Mouse (Mus musculus): ENCODE results near the gene Sox6. TPM values are rescaled to one million over a fixed set of nuclear protein-coding genes. Genes with fewer than 3 reads are reported as not detected.

The Sox6 gene
- polyA plus RNA-seq, 1 experiment from 2014 or later: 84.4 TPM

DNA sequence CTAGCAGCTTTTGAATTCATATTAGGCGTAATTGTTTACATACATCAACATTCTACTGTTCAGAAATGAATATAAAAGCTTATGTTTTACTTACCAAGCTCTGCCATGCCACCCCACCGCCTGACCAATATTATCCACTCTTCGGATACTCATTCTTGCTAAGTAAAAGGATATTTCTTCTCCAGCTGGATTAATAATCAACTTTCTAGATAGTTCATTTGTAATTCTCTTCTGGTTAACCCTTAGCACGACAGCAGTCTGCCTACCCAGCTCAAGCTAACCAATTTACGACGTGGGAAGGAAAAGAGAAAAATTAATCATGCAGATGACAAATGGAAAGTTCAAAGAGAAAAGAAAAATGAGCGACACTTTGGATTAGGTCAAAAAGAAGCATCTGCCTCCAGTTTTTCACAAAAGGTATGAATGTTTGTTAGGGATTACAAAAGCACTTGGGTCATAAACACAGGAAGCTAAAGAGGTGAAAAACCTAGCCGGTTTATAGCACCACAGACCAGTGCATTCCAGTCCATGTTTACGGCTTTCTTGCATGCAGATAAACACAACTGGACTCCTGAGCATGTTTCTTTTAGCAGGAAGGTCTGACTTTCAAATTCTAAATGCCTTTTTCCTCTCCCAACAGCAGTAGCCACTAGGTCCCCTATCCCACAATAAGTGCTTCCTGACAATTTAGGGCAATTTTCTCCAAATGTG, 178.8 kb downstream of the Sox6 start:
- 60% methylated on average over 9 of the region's 9 CpGs for WGBS (ENCODE audit: insufficient replicate concordance)
- no peaks in the 10 kb centered on the region for H3K27me3 ChIP-seq
- no peak overlapping the region for H3K4me3 ChIP-seq (replicated peaks)
- no peaks in the 10 kb centered on the region for H3K9me3 ChIP-seq (replicated peaks)
- H3K4me1 ChIP-seq (replicated peaks): peaks cover 5% of the 10 kb centered on the region; the same call in 1 of the 2 replicates
- no peak for ATAC-seq (ENCODE audit: insufficient read depth)
- H3K4me2 ChIP-seq: no peak overlapping the region
- H3K27ac ChIP-seq (replicated peaks): no peak overlapping the region
- H3K9ac ChIP-seq: no peak overlapping the region
- no peaks in the 10 kb centered on the region for H3K36me3 ChIP-seq (replicated peaks)

DNA sequence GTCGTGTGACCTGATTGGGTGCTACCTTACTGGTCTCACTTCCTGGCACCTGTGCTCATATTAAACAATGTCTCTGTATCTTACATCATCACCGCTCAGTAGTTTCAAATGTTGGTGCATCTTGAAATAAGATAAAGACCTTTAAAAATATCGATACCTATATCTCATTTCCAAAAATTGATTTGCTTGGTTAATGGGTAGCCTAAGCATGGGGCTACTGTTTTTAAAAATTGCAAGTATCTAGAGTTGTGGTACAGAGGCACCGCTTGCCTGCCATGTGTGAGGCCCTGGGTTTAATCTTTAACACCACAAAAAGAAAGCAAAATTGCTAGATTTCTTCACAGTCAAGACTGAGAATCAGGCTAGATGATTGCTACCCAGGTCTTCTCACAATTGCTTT, 187.5 kb downstream of the Sox6 start:
- WGBS (ENCODE audit: insufficient replicate concordance): 79% methylated on average over 4 of the region's 4 CpGs
- Histone ChIP-seq H3K4me2 (no peak overlapping the region), H3K4me1 (replicated peaks) (peaks cover 9% of the 10 kb centered on the region), H3K27me3 (no peaks in the 10 kb centered on the region), H3K9ac (no peak overlapping the region), H3K4me3 (replicated peaks) (no peak overlapping the region), H3K9me3 (replicated peaks) (no peaks in the 10 kb centered on the region), H3K36me3 (replicated peaks) (no peaks in the 10 kb centered on the region), H3K27ac (replicated peaks) (no peak overlapping the region)
- no peak for ATAC-seq (ENCODE audit: insufficient read depth)

DNA sequence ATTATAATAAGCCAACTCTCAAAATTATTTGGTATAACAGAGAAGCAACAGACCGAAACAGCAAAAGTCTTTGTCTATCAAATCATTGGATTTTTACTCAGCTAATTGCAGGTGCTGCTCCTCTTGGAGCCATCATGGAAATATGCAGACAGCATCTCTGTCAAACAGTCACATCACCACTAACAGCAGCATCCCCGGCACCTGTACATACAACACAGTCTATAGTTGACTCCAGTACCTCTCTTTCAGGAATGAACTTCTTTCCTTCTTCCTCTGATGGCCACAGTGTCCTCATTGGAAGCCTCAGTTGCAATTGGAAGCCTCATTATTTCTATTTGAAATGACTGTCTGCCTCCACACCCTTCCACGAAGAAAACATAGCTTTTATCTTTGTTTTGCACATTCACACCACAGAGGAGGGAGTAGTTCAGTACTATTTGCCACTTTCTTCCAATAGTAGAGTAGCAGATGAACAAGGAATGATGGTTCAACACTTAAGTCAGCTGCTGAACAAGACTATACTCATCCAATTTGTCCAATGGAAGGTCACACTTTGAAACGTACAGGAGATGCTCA, 192.7 kb downstream of the Sox6 start:
- Histone ChIP-seq H3K4me2 (peak overlapping the region; percentile 56), H3K27me3 (no peaks in the 10 kb centered on the region), H3K27ac (replicated peaks) (peak overlapping the region; percentile 97), H3K9ac (peak overlapping the region; percentile 66), H3K4me1 (replicated peaks) (peaks cover 29% of the 10 kb centered on the region), H3K36me3 (replicated peaks) (no peaks in the 10 kb centered on the region), H3K4me3 (replicated peaks) (peak overlapping the region; percentile 66), H3K9me3 (replicated peaks) (no peaks in the 10 kb centered on the region)
- 26% methylated on average over 4 of the region's 4 CpGs for WGBS (ENCODE audit: insufficient replicate concordance)
- peak; percentile 77 for ATAC-seq (ENCODE audit: insufficient read depth)

DNA sequence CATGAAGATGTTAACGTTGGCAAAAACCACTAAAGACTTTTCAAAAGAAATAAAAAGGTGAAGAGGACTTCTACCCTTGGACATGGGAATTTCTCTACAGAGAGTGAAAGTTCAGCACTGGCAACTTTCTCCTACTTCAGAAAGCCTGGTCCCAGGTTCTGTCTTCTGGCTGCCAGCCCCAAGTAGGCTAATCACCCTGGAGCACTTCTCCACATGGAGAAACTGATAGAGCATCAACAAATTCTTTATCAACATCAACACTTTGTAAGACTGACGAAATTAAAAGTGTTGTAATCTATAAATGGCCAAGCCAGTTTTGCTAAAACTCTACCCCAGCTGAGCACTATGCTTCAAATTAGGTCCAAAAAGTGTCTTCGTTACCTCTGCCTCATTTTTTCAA, 193.7 kb downstream of the Sox6 start:
- WGBS (ENCODE audit: insufficient replicate concordance): 25% methylated on average over 3 of the region's 3 CpGs

DNA sequence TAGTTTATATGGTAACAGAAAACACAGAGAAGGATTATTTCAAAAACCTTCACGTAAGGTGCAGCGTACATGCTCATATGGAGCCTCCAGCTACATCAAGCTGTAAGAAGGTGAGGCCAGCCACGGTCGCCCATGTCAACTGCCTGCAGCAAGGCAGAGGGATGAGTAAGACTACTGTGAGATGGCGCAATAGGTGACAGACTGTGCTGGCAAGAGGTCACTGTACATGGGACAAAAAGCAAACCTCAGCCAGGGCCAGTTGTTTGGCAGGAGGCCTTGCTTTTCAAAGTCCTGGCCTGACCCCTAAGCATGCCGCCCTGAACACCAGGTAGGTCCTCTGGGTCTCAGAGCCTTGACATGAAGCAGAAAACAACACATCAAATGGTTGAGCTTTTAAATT, 194.2 kb downstream of the Sox6 start:
- H3K4me3 ChIP-seq (replicated peaks): peak overlapping the region; percentile 66

More for the DNA sequence above, 193.7 kb downstream of the Sox6 start:
- H3K9me3 ChIP-seq (replicated peaks): no peaks in the 10 kb centered on the region
- H3K9ac ChIP-seq: peak overlapping the region; percentile 66
- no peaks in the 10 kb centered on the region for H3K27me3 ChIP-seq
- peak; percentile 86 for ATAC-seq (ENCODE audit: insufficient read depth)
- no peaks in the 10 kb centered on the region for H3K36me3 ChIP-seq (replicated peaks)
- peaks cover 37% of the 10 kb centered on the region for H3K4me1 ChIP-seq (replicated peaks)
- peak overlapping the region; percentile 66 for H3K4me3 ChIP-seq (replicated peaks)
- peak overlapping the region; percentile 56 for H3K4me2 ChIP-seq
- peak overlapping the region; percentile 97 for H3K27ac ChIP-seq (replicated peaks)

DNA sequence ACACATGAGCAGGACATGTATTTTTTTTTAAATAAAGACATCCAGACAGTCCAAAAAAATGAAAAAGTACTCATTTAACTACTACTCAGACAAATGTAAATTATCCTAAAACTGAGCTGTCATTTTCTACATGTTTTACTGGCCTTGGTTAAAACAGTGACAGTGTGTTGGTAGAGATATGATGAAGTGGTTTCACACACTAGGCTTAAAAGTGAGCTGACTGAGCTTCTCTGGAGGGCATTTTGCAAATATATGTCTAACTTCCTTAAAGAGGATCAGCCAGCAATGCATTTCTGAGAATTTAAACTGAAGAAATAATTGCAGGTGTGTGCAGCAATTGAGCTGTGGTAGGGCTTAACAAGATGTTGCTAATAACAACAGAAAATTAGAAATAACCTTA, 196.3 kb downstream of the Sox6 start:
- Histone ChIP-seq H3K9ac (peak overlapping the region; percentile 42; the same call in 1 of the 2 replicates), H3K36me3 (replicated peaks) (no peaks in the 10 kb centered on the region), H3K4me3 (replicated peaks) (peak overlapping the region; percentile 47), H3K4me1 (replicated peaks) (peaks cover 55% of the 10 kb centered on the region), H3K27ac (replicated peaks) (peak overlapping the region; percentile 52; the same call in 1 of the 2 replicates), H3K9me3 (replicated peaks) (no peaks in the 10 kb centered on the region), H3K27me3 (no peaks in the 10 kb centered on the region), H3K4me2 (peak overlapping the region; percentile 66)
- ATAC-seq (ENCODE audit: insufficient read depth): no peak

More for the DNA sequence above, 194.2 kb downstream of the Sox6 start:
- peak overlapping the region; percentile 97 for H3K27ac ChIP-seq (replicated peaks)
- no peaks in the 10 kb centered on the region for H3K36me3 ChIP-seq (replicated peaks)
- peaks cover 41% of the 10 kb centered on the region for H3K4me1 ChIP-seq (replicated peaks)
- 44% methylated on average over 6 of the region's 6 CpGs for WGBS (ENCODE audit: insufficient replicate concordance)
- peak overlapping the region; percentile 66 for H3K9ac ChIP-seq
- ATAC-seq (ENCODE audit: insufficient read depth): peak; percentile 79
- no peaks in the 10 kb centered on the region for H3K9me3 ChIP-seq (replicated peaks)
- H3K4me2 ChIP-seq: peak overlapping the region; percentile 54
- H3K27me3 ChIP-seq: no peaks in the 10 kb centered on the region

DNA sequence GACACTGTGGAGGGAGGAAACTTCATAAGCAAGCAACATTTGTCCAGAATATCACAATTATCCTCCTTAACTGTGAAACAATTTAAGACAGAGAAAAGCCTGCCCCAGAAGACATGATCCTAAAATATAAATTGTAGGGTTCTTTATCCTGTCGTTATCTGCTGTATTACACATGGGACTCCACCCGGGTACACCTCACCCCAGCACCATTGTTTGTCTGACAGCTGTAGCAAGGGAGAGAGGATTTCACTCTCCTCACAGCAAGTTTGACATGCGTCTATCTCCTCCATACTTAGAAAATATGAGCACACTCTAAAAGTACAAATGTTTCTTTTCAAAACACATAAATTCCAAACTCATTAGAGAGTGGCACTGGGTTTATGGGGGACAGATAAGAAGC, 198.0 kb downstream of the Sox6 start:
- peak; percentile 29 for ATAC-seq (ENCODE audit: insufficient read depth)
- H3K9ac ChIP-seq: peak overlapping the region; percentile 22
- H3K27ac ChIP-seq (replicated peaks): peak overlapping the region; percentile 70
- no peaks in the 10 kb centered on the region for H3K9me3 ChIP-seq (replicated peaks)
- 25% methylated on average over 3 of the region's 3 CpGs for WGBS (ENCODE audit: insufficient replicate concordance)
- H3K27me3 ChIP-seq: no peaks in the 10 kb centered on the region
- H3K4me2 ChIP-seq: peak overlapping the region; percentile 64
- peaks cover 60% of the 10 kb centered on the region for H3K4me1 ChIP-seq (replicated peaks)
- H3K36me3 ChIP-seq (replicated peaks): no peaks in the 10 kb centered on the region; the same call in 1 of the 2 replicates
- peak overlapping the region; percentile 44 for H3K4me3 ChIP-seq (replicated peaks)

DNA sequence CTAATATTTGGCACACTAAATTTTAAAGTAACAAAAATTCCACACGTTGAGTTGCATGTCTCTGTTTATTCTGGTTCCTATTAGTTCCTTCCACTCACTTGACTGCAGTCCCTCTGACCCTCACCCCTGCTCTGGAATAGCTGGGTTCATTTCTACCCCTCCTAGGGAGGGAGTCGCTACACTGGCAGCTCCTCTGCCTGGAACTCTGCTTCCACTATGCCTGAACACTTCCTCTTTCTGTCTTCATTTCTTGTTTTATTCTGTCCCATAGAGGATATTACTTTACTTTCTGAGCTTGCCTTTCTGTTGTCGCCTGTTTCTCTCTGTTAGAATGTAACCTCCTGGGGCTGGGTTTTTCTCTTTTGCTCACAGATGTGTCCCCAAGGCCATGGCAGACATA, 203.6 kb downstream of the Sox6 start:
- no peaks in the 10 kb centered on the region for H3K27me3 ChIP-seq
- peaks cover 84% of the 10 kb centered on the region for H3K4me1 ChIP-seq (replicated peaks)
- 45% methylated on average over 3 of the region's 3 CpGs for WGBS (ENCODE audit: insufficient replicate concordance)
- no peak overlapping the region for H3K4me2 ChIP-seq
- no peak for ATAC-seq (ENCODE audit: insufficient read depth)
- no peaks in the 10 kb centered on the region for H3K9me3 ChIP-seq (replicated peaks)
- no peak overlapping the region for H3K27ac ChIP-seq (replicated peaks)
- peaks cover 19% of the 10 kb centered on the region for H3K36me3 ChIP-seq (replicated peaks)
- H3K9ac ChIP-seq: no peak overlapping the region
- H3K4me3 ChIP-seq (replicated peaks): no peak overlapping the region

DNA sequence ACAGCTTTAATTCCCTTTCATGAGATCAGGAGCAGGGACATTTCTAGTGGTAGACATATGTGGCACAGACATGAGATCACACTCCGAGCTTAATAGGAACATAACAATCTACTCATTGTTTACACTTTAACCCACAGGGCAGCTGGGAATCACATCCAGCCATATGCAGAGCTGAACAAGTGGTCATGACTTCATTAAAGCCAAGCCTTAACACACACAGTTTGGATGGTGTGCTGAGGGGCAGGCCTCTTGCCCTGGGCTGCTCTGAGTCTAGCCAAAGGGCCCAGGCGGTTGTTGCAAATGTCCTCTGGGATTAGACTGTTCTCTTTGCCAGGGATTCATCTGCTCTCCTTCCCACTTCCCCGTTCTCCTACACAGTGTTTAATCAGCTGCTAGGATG, 204.9 kb downstream of the Sox6 start:
- Histone ChIP-seq H3K4me3 (replicated peaks) (no peak overlapping the region), H3K4me1 (replicated peaks) (peaks cover 84% of the 10 kb centered on the region), H3K27me3 (no peaks in the 10 kb centered on the region), H3K9me3 (replicated peaks) (no peaks in the 10 kb centered on the region), H3K9ac (no peak overlapping the region), H3K4me2 (no peak overlapping the region), H3K36me3 (replicated peaks) (peaks cover 25% of the 10 kb centered on the region), H3K27ac (replicated peaks) (peak overlapping the region; percentile 66; the same call in 1 of the 2 replicates)
- WGBS (ENCODE audit: insufficient replicate concordance): 75% methylated on average over 3 of the region's 3 CpGs
- no peak for ATAC-seq (ENCODE audit: insufficient read depth)

DNA sequence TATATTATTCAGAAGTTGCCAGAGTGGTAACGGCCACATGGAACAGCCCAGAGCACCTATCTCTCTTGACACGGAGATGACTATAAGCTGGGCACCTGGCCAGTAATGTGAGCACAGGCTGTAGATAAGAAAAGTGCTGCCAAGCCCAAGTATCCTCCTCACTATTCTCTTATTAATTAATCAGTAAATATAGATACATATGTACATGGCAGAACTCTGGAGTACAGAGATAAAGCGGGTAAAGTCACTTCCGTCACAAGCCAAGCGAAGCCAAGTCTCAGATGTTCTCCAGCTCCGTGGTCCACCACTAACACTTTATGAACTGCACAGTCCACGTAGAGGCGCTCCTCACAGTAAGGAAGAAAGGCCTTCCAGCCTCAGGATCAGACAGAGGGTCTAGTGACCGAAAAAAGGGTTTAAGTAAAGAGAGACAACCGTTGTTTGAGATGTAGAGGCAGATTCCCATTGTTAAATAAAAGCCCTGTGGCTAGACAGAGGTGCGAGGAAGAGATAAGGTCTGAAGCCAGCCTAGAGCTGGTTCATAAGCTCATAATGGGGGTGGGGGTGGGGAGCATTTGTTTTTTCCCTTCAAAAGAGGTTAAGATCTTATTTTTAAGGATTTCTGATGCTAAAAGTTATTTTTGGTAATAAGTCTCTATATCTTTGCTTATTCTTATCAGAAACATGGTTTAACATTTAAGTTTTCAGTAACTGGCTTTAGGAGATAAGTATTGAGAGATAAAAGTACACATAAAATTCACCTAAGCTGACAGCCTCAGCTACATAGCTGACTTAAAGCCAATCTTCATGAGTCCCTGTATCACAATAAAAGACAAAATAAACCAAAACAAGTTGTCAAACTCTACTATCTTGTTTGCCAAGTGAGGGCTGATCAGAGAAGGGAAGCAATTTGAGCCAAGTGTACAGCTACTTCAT, 207.4 kb downstream of the Sox6 start:
- ATAC-seq (ENCODE audit: insufficient read depth): peak; percentile 92
- 19% methylated on average over 11 of the region's 11 CpGs for WGBS (ENCODE audit: insufficient replicate concordance)
- Histone ChIP-seq H3K4me3 (replicated peaks) (peak overlapping the region; percentile 34), H3K27ac (replicated peaks) (peak overlapping the region; percentile 91), H3K9ac (peak overlapping the region; percentile 30; the same call in 1 of the 2 replicates), H3K9me3 (replicated peaks) (no peaks in the 10 kb centered on the region), H3K27me3 (no peaks in the 10 kb centered on the region), H3K36me3 (replicated peaks) (peaks cover 46% of the 10 kb centered on the region), H3K4me1 (replicated peaks) (peaks cover 86% of the 10 kb centered on the region), H3K4me2 (peak overlapping the region; percentile 70)

DNA sequence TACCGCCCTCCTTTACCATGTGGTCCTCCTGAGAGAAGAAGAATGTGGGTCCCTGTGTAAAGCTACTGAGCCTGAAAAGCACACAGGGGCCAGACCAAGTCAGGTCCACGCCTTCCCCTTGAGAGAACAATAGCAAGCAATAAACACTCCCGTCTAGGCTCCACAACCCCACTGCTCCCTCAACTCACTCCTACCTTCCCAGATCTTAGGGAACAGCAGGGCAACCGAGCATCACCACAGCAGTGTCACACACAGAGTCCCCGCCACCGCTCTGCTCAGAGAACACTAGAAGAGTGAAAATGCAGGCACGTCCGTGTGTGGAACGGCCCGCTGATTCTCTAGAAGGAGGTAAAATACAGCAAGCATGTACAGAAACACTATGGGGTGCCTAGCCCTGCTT, 208.2 kb downstream of the Sox6 start:
- Histone ChIP-seq H3K27me3 (no peaks in the 10 kb centered on the region), H3K27ac (replicated peaks) (peak overlapping the region; percentile 91), H3K9me3 (replicated peaks) (no peaks in the 10 kb centered on the region), H3K4me1 (replicated peaks) (peaks cover 80% of the 10 kb centered on the region), H3K4me2 (peak overlapping the region; percentile 70), H3K4me3 (replicated peaks) (peak overlapping the region; percentile 34), H3K36me3 (replicated peaks) (peaks cover 53% of the 10 kb centered on the region), H3K9ac (peak overlapping the region; percentile 30)
- WGBS (ENCODE audit: insufficient replicate concordance): 55% methylated on average over 10 of the region's 10 CpGs
- 0 out of 2 replicates have a peak, but pooled peaks have one; percentile 2 for ATAC-seq (ENCODE audit: insufficient read depth)

Measured in liver, embryonic 15.5 days (tissue).